Mouse (Mus musculus): Measurements from ENCODE around the gene B3galt6. TPM values are rescaled to one million over a fixed set of nuclear protein-coding genes. Genes with fewer than 3 reads are reported as not detected.

B3galt6 gene
- polyA plus RNA-seq, 1 experiment: 7.4 TPM

DNA sequence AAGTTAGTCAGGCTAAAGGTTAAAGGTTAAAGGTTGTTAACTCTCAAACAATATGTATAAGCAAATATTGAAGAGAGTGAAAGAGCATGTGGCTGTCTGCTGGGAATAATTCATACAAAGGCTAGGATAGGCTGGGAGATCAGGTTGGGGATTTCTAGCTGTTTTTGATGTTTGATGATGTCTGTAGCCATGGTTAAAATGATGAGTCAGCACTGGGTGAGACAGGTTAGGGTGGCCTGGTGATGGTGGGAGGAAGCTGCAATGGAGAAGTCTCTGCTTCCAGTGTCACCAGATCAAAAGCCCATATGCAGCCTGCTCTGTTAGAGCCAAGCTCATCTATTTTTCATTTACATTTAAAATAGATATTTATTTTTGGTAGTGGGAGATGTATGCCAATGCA is 45.4 kb downstream of the B3galt6 start:
- TF ChIP-seq POLR2A (IDR thresholded peaks at IDR 0.05; ENCODE audit: low read depth, low read length) (no peak), CTCF (IDR thresholded peaks at IDR 0.05; ENCODE audit: extremely low read depth, insufficient read length, insufficient replicate concordance, low read depth, low read length) (no peak)
- Histone ChIP-seq H3K4me3 (ENCODE audit: low read depth, low read length) (no peak overlapping the region), H3K27me3 (ENCODE audit: control insufficient read depth, insufficient read depth, low read length) (no peaks in the 10 kb centered on the region), H3K27ac (ENCODE audit: insufficient read depth, low read depth, low read length) (no peak overlapping the region), H3K36me3 (ENCODE audit: control insufficient read depth, insufficient read depth, low read length) (peaks cover 41% of the 10 kb centered on the region), H3K4me1 (ENCODE audit: control insufficient read depth, insufficient read depth, insufficient read length, low read length) (peaks cover 20% of the 10 kb centered on the region)

DNA sequence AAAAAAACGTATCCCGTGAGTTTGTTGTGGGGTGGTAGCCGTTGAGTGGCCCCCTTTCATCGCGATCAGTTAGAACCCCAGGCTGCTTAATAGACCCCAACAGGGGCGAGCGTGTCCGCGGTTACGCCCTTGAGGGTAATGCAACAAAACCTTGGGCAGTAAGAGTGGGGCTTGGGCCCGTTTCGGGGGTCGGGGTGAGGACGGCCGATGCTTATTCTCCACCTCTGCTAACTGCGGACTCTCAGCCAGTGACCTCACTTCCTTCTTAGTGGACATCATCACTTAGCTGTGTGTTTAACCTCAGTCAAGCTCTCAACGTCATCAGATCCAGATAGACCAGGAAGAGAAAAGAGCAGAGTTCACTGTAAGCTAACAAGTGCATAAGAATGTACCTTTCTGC is 48.2 kb downstream of the B3galt6 start:
- peaks cover 20% of the 10 kb centered on the region for H3K4me1 ChIP-seq (ENCODE audit: control insufficient read depth, insufficient read depth, insufficient read length, low read length)
- peak overlapping the region; percentile 90 for H3K27ac ChIP-seq (ENCODE audit: insufficient read depth, low read depth, low read length)
- WGBS: under 1% methylated on average over 17 of the region's 17 CpGs
- TF ChIP-seq CTCF (IDR thresholded peaks at IDR 0.05; ENCODE audit: extremely low read depth, insufficient read length, insufficient replicate concordance, low read depth, low read length) (no peak), POLR2A (IDR thresholded peaks at IDR 0.05; ENCODE audit: low read depth, low read length) (no peak; the same call in 1 of the 2 replicates)
- H3K4me3 ChIP-seq (ENCODE audit: low read depth, low read length): peak overlapping the region; percentile 92
- no peaks in the 10 kb centered on the region for H3K27me3 ChIP-seq (ENCODE audit: control insufficient read depth, insufficient read depth, low read length)
- H3K36me3 ChIP-seq (ENCODE audit: control insufficient read depth, insufficient read depth, low read length): peaks cover 14% of the 10 kb centered on the region

DNA sequence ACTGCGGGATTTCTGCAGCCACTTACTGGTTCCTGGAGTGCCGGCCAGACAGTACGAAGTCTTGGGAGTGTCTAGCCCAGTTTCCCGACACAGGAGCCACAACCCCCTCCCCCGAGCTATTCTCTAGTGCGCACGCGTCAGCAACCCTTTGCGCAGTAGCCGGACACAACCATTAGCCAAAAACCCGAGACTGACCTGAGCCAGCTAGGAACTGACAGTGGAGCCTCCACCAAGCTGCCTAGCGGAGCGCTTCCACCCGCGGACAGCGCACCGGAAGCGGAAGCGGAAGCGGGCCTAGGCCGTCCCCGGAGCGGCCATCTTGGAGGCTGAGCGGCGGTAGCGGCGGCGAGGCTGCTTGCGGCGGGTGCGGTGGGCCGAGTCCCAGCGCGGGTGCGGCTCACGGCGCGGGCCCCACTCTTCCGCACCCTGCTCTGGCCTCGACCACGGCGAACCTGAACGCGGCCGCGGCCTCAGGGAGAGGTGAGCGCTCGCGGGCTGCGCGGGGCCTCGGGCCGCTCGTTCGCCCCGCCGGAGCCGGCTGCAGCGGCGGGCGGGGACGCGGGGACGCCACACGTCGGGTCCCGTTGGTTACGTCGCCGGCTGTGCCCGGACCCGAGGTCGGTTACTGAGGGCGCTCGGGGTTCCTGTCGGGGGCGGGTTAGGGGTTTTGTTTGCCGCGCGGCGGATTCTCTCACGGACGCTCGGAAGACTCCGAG is 48.8 kb downstream of the B3galt6 start, which contains the start of gene Ube2j2:
TSS of gene Ube2j2 (plus strand) at position 298 of the 716 bp plus-strand sequence.
- no peak for TF ChIP-seq CTCF (IDR thresholded peaks at IDR 0.05; ENCODE audit: extremely low read depth, insufficient read length, insufficient replicate concordance, low read depth, low read length)
- TF ChIP-seq POLR2A (IDR thresholded peaks at IDR 0.05; ENCODE audit: low read depth, low read length): peak; percentile 68
- under 1% methylated on average over 76 of the region's 85 CpGs for WGBS
- Histone ChIP-seq H3K27me3 (ENCODE audit: control insufficient read depth, insufficient read depth, low read length) (no peaks in the 10 kb centered on the region), H3K36me3 (ENCODE audit: control insufficient read depth, insufficient read depth, low read length) (peaks cover 11% of the 10 kb centered on the region; the same call in 1 of the 2 replicates), H3K4me1 (ENCODE audit: control insufficient read depth, insufficient read depth, insufficient read length, low read length) (peaks cover 18% of the 10 kb centered on the region), H3K4me3 (ENCODE audit: low read depth, low read length) (peak within 1 kb of the TSS; percentile 92), H3K27ac (ENCODE audit: insufficient read depth, low read depth, low read length) (peak within 1 kb of the TSS; percentile 90)

DNA sequence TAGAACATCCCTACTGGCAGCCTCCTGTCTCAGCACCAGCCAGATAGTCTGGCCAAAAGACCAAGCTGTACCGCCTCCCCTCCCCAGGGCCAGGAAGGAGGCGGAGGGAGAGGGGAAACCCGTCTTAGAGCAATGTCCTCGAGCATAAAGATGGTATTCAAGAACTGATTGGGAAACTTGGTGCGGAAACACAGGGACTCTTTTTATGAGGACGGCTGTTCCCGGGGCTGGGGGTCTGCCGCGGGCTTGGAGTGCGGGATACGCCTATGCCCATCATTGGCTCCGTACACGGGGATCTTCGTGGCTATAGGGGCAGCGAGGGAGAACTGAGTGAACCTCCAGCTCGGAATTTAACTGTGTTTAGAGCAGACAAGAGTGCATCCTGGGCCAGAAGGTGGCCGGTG is 49.4 kb downstream of the B3galt6 start:
- no peaks in the 10 kb centered on the region for H3K27me3 ChIP-seq (ENCODE audit: control insufficient read depth, insufficient read depth, low read length)
- peak overlapping the region; percentile 92 for H3K4me3 ChIP-seq (ENCODE audit: low read depth, low read length)
- H3K27ac ChIP-seq (ENCODE audit: insufficient read depth, low read depth, low read length): peak overlapping the region; percentile 75
- WGBS: under 1% methylated on average over 17 of the region's 17 CpGs
- TF ChIP-seq CTCF (IDR thresholded peaks at IDR 0.05; ENCODE audit: extremely low read depth, insufficient read length, insufficient replicate concordance, low read depth, low read length) (no peak), POLR2A (IDR thresholded peaks at IDR 0.05; ENCODE audit: low read depth, low read length) (no peak; the same call in 1 of the 2 replicates)
- H3K36me3 ChIP-seq (ENCODE audit: control insufficient read depth, insufficient read depth, low read length): peaks cover 5% of the 10 kb centered on the region; the same call in 1 of the 2 replicates
- peaks cover 18% of the 10 kb centered on the region for H3K4me1 ChIP-seq (ENCODE audit: control insufficient read depth, insufficient read depth, insufficient read length, low read length)

Other genes with a start within 250 kb of the B3galt6 start
- 57.3 and 65.5 TPM in 2 replicates for gene Atad3a, start 231.6 kb downstream of the B3galt6 start, polyA plus RNA-seq (2012; rRNA removed)
- gene Vwa1, start 218.0 kb downstream of the B3galt6 start, polyA plus RNA-seq (2012; rRNA removed): 18.5 and 125 TPM in 2 replicates
- gene Tmem88b, start 206.8 kb downstream of the B3galt6 start, polyA plus RNA-seq (2012; rRNA removed): 0.63 and 2.6 TPM in 2 replicates
- not detected in 2 replicates for gene Ankrd65, start 202.2 kb downstream of the B3galt6 start, polyA plus RNA-seq (2012; rRNA removed)
- 34.5 and 36.4 TPM in 2 replicates for gene Mrpl20, start 189.8 kb downstream of the B3galt6 start, polyA plus RNA-seq (2012; rRNA removed)
- gene Ccnl2, start 180.2 kb downstream of the B3galt6 start, polyA plus RNA-seq (2012; rRNA removed): 20.5 and 31.3 TPM in 2 replicates
- 113 and 159 TPM in 2 replicates for gene Aurkaip1, start 161.4 kb downstream of the B3galt6 start, polyA plus RNA-seq (2012; rRNA removed)
- 67.9 and 98.1 TPM in 2 replicates for gene Mxra8, start 153.0 kb downstream of the B3galt6 start, polyA plus RNA-seq (2012; rRNA removed)
- gene Dvl1, start 145.2 kb downstream of the B3galt6 start, polyA plus RNA-seq (2012; rRNA removed): 111 and 153 TPM in 2 replicates
- gene Tas1r3, start 129.3 kb downstream of the B3galt6 start, polyA plus RNA-seq (2012; rRNA removed): 1.0 and 1.8 TPM in 2 replicates
- gene Cptp, start 123.2 kb downstream of the B3galt6 start, polyA plus RNA-seq (2012; rRNA removed): 65.7 and 69.1 TPM in 2 replicates
- gene Ints11, start 123.1 kb downstream of the B3galt6 start, polyA plus RNA-seq (2012; rRNA removed): 15.0 and 26.0 TPM in 2 replicates
- gene Pusl1, start 100.9 kb downstream of the B3galt6 start, polyA plus RNA-seq (2012; rRNA removed): 25.2 and 30.8 TPM in 2 replicates
- 11.1 and 15.9 TPM in 2 replicates for gene Acap3, start 100.8 kb downstream of the B3galt6 start, polyA plus RNA-seq (2012; rRNA removed)
- 73.5 and 206 TPM in 2 replicates for gene Ube2j2, start 48.8 kb downstream of the B3galt6 start, polyA plus RNA-seq (2012; rRNA removed)
- gene C1qtnf12, start 30.3 kb downstream of the B3galt6 start, polyA plus RNA-seq (2012; rRNA removed): 47.8 and 186 TPM in 2 replicates
- 44.0 and 80.5 TPM in 2 replicates for gene Sdf4, start 223 bp upstream of the B3galt6 start, polyA plus RNA-seq (2012; rRNA removed)
- 2.1 and 6.3 TPM in 2 replicates for gene Tnfrsf4, start 21.2 kb upstream of the B3galt6 start, polyA plus RNA-seq (2012; rRNA removed)
- 3.9 and 6.1 TPM in 2 replicates for gene Tnfrsf18, start 33.5 kb upstream of the B3galt6 start, polyA plus RNA-seq (2012; rRNA removed)
- 5.2 and 9.1 TPM in 2 replicates for gene Ttll10, start 66.8 kb upstream of the B3galt6 start, polyA plus RNA-seq (2012; rRNA removed)
- 7.4 and 8.3 TPM in 2 replicates for gene 9430015G10Rik, start 117.3 kb upstream of the B3galt6 start, polyA plus RNA-seq (2012; rRNA removed)
- 0.10 and 0.33 TPM in 2 replicates for gene Rnf223, start 137.9 kb upstream of the B3galt6 start, polyA plus RNA-seq (2012; rRNA removed)
- 53.6 and 101 TPM in 2 replicates for gene Agrn, start 204.8 kb upstream of the B3galt6 start, polyA plus RNA-seq (2012; rRNA removed)
- 28.1 and 90.2 TPM in 2 replicates for gene Isg15, start 208.2 kb upstream of the B3galt6 start, polyA plus RNA-seq (2012; rRNA removed)
- 1.6 and 1.8 TPM in 2 replicates for gene AW011738, start 210.7 kb upstream of the B3galt6 start, polyA plus RNA-seq (2012; rRNA removed)
- gene Perm1, start 223.2 kb upstream of the B3galt6 start, polyA plus RNA-seq (2012; rRNA removed): 0.06 and 0.09 TPM in 2 replicates
- 30.3 and 46.9 TPM in 2 replicates for gene Plekhn1, start 242.2 kb upstream of the B3galt6 start, polyA plus RNA-seq (2012; rRNA removed)
- 28.7 and 37.0 TPM in 2 replicates for gene Noc2l, start 243.4 kb upstream of the B3galt6 start, polyA plus RNA-seq (2012; rRNA removed)